Mouse (Mus musculus): ENCODE results near the gene Thrap3. TPM values are rescaled to one million over a fixed set of nuclear protein-coding genes. Genes with fewer than 3 reads are reported as not detected.
A peak's percentile ranks its signal among the peaks of the same experiment; 100 is the strongest.

The Thrap3 gene
- total RNA-seq, 4 experiments from 2014 or later: 203 to 250 (median 221) TPM

DNA sequence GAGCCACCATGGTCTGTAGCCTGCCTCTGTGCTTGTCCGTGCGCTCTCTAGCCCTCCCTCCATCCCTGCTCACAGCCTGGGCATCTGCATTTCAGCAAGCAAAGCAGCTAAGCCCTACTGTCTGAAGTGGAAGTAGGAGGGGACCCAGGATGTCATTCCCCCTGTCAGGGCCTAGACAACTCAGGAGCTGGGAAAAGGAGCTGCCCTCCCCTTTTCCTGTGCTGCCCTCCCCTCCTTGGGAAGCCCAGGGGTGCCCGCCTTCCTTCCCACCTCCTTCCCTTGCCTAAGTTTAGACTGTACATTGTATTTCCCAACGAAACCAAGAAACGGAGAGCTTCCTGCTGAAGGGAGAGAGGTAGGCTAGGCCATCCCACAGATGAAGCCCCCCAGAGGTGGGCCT, 61.5 kb downstream of the Thrap3 start:
- no peak for DNase-seq

DNA sequence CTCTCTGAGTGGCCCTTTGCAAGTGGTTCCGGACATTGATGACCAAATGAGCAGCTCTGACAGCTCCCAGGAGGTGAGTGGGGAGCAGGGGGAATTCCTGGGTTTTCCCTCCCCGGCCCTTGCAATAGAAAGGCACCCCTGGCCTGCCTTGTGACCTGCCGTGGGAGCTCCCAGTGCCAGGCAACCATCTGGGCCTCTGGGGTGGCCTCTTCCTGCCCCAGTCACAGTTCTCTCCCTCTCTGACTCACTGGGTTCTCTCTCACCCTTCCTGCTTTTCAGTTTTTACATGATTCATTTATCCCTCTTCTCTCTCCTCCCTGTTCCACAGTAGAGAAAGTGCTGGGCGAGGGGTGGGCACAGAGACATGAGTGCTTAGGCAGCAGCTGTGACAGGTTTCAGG, 64.8 kb downstream of the Thrap3 start:
- no peak for DNase-seq

DNA sequence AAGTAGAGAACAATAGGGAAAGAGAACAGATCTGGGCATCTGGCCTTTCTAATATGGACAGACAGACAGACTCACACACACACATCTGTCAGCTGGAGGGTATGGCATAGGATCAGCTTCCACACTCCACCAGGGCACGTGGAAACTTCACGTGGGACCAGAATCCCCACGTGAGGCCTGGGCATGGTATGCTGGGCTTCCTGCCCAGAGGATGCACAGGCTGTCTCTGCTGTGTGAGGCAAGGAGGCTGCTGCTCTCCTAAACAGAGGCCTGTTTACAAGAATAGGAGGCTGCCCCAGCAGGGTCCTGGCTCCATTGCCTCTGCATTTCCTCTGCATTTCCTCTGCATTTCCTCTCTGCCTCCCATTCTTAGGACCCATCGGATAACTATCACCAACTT, 67.9 kb downstream of the Thrap3 start:
- no peak for DNase-seq

DNA sequence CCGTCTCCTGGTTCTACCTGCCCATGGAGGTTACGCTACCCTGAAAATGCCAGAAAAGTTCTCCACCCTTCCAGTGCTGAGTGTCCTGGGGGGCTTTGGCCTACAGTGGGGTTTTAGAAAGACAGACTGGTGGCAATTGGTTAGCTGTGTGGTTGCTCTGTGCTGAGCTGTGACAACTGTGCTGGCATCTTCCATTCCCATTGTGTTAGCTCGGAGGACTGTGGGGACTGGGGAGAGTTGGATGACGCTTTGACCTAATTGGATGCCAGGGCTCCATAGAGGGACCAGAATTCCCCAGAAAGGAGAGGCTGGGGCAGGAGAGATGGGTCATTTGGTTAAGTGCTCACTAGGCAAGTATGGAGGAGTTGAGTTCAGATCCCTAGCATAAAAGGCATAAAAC, 68.3 kb downstream of the Thrap3 start:
- no peak for DNase-seq

DNA sequence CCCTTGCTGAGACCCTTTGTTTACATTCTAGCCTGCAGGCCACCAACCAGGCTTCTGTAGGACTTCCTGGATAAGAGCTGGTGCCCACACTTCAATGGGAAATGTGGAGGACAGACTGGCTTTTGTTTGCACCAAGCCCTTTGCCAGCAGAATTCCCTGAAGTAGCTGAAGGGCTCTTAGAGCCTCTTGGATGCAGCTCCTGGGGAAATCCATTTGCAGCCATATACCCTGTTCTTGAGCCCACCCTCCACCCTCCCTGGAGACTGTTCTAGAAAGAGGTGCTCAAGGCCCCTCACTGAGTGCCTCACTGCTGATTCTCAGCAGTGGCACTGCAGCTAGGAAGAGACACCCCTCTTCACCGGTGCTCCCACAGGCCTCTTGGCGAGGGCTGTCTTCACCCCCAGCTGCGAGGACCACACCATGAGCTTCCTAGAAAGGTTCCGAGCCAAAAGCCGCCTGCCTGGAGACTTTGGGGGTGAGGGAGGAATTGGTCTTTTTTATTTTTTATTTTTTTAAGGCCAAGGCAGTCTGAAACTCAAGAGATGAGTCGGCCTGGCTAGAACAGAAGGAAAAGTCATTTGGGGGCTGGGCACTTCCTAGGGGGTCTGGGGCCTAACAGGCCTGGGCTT, 69.8 kb downstream of the Thrap3 start:
- no peak for DNase-seq

DNA sequence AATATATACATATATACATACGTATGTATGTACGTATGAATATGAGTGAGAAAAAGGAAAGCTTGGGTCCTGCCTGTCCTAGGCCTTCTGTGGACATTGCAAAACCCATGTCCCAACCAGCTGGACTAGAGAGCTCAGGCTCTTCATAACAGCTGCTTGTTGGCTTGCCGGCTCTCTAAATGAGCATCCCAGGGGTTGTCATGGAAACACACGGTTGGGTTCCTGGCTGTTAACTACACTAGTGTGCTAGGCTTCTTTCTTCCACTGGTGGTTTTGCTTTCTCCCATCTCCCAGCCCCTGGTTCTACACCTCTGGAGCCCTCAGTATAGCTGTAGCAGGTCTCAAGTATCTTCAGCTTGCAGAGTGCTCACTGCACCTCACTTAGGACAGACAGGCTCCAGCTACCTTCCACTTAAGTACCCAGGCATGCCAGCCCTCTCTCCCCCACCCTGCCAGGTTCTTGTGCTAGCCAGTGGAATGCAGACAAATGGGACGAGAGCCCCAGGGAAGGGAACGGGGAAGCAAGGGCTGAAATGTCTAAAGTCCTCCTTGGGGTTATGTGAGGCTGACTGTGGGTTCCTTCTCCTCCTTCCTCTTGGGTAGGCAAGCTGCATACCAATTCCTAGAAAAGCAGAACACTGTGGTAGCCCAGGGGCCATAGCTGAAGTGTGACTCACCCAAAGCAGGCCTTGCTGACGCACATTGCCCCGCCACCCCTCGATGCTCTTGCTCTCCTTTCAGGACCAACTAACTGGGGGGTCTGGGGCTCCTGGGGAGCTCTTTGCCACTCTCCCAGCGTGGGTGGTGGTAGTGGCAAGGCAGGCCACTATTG, 71.1 kb downstream of the Thrap3 start:
- DNase-seq: peak; percentile 75

DNA sequence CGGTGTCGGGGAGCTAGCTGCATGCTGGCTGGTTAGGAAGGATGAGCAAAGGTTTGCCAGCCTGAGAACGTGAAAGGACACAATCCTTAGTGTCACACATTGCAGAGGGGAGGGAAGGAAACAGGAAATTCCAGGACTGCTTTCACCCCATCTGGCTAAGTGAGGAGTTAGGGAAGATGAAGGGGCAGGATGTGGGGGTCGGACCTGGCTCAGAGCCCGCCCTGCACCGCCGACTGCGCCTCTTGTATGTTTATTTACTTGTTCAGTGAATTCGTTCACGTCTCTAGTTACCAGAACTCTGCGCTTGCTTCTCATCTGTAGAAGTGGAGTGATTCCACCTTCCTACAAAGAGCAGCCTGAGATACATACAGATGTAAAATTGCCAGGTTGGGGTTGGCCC, 72.1 kb downstream of the Thrap3 start:
- DNase-seq: no peak

DNA sequence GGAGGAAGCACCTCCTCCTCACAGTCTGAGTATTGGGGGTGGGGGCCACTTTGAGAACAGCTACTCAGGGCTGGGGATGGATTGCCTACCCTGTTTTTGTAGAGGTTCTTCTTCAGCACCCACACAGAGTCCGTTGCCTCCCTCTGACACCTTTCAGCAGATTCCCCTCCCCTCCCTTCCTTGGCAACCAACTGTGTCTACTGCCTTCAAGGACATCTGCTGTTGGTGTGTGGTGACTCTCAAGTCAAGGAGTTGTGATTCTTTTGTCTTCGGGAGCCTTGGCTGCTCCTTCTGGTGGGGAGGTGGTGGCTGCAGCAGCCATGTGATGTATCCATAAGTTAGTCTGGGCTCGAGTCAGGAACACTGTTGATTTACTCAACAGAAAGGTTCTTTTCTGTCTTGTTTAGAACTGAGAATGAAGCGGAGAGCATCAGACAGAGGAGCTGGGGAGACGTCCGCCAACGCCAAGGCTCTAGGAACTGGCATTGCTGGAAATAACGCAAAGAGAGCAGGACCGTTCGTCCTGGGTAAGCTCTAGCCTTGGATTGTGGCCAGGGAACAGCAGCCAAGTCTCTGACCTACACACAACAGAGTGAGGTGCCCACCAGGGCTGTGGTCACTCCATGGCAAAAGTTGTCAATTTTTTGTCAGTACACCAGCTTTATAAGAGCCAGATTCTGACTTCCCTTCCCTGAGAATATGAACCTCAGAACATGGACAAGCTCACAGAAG, 79.1 kb downstream of the Thrap3 start:
- no peak for DNase-seq

DNA sequence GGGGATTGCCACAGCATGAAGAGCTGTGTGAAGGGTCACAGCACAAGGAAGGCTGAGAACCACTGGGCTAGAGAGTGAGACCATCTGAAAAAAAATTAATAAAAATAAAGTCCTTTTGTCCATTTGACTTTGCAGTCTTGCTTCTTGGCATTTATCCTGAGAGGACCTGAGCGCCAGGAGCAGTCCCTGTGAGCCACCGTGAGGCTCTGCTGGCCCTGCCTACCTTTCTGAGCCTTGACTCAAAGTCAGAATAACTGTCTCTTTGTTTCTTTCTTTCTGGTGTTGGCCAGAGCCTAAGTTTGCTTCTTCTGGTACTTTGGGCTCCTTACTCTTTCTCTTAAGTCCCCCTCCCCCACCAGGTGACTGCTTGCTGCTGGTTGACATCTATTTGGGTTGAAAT, 82.1 kb downstream of the Thrap3 start:
- DNase-seq: no peak

DNA sequence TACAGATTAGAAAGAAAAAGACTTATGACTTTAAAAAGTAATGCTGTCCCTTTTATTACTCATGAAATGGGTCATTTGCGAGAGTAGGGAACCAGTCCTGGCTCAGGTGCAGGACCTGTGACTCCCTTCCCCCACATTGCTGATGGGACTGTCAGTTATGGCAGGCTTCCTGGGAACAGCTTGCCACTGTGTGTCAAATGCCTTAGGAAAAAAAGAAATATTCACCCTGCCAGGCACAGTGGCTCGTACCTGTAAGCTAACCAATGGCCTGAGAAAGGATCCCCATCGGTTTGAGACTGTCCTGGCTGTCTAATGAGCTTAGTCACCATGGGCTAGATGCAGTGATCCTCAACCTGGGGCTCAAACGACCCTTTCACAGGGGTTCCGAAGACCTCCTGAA, 82.5 kb downstream of the Thrap3 start:
- DNase-seq: no peak

DNA sequence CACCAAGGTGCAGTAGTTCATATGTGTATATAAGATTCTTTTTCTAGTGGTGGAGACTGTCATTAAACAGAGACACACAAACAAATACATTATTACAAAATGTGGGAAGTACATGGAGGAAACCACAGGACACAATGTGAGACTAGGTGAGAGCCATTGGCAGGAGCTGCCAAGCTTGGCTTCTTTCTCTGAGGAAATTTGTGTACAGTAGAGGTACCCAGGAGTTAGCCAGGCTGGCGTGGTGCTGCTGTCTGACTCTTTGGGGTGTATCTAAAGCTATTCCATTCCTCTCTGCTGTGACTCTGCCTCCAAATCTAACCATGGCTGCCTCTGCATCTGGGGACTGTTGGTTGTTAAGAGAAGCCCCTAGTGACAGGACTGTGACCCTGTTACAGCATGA, 83.5 kb downstream of the Thrap3 start:
- DNase-seq: no peak

DNA sequence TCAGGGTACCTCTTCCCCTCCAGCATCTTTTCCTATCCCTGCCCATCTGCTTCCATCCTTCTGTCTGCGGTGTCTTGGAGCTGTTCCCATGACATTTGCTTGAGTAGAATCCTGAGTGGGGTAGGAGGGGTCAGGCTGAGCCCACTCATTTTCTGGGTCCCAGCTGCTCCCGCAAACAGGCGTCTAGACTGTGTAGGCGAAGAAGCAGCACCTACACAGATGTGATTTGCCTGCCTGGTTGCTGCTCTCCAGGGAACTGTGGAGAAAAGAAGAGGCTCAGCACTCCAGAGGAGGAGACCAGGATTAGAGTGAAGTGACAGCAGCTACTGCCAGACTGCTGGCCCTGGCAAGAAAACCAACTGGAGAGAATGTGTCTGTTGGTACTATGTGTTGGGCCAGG, 83.9 kb downstream of the Thrap3 start:
- DNase-seq: no peak

DNA sequence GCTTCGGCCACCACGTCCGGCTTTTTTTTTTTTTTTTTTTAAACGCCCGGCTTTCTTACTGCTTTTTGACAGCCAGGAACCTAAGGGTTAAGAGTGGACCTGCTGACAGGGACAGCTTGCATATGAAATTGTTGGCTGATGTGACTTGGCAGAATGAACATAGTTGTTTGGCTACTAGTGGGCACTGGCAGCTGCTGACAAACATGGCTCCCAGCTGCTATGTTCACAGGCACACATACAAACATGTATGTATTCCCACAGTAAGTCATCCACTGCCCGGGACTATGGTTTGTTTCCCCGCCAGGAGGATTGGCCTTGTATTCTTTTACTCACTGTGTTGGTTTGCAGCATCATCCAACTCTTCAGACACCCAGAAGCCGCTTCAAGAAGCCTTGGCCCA, 85.4 kb downstream of the Thrap3 start:
- DNase-seq: no peak

DNA sequence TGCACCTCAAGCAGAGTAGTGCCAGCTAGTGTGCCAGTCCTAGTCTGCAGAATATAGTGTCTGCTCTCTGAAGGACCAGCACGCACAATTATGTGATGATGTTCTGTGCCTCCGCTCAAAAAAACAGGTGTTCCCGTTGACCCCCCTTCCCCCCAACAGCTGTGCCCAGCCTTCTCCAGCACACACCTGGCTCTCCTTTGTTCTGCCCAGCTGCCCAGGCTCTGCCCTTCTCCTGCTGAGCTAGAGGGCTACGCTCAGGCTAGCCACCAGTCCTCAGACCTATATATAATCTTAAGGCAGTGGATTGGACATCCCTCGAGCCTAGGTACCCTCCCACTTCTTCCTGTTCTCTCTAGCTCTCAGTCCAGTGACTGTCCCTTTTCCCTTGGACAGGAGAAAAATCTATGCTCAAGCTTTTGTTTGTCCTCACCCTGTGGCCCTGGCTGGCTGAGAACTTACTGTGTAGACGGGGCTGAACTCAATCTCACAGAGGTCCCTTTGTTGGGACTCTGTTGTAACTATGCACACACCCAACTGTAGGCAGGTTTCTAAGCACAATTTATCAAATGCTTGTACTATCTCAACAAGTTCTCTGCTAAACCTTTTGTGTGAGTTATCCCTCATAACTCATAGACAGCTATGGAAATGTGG, 86.6 kb downstream of the Thrap3 start:
- DNase-seq: no peak

DNA sequence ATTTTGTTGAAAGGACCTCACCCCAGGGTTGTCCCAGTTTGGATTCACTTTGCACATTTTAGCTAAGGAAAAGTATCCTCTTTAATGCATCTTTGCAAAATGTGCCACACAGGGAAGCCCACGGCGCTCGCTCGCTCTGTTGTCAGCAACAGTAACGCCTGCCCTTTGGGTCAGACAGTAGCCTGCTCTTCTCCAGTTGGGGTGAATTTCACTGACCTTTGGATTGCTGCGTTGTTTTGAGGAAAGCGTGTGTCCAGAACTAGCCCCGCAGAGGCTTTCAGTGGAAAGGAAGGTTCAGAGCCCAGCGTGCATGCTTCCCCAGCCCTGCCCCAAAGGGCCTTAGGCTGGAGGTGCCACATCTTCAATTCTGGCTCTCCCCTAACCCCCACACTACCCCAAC, 87.1 kb downstream of the Thrap3 start:
- DNase-seq: no peak

Other genes starting within 250 kb of the Thrap3 start
- gene Csf3r, start 178.2 kb downstream of the Thrap3 start, total RNA-seq (2022): 1 to 10 TPM; 1.3 to 3.6 (median 2.8) TPM
- 10 to 100 TPM; 64.2 to 74.4 (median 69.4) TPM for gene Mrps15, start 155.8 kb downstream of the Thrap3 start, total RNA-seq (2022)
- gene Oscp1, start 144.2 kb downstream of the Thrap3 start, total RNA-seq (2022): 10 to 100 TPM in 2 of 4 experiments, 1 to 10 TPM in 2; 7.5 to 20.9 (median 14.9) TPM
- 10 to 100 TPM; 22.3 to 33.2 (median 30.7) TPM for gene Lsm10, start 106.1 kb downstream of the Thrap3 start, total RNA-seq (2022)
- gene Stk40, start 98.8 kb downstream of the Thrap3 start, total RNA-seq (2022): 10 to 100 TPM; 33.9 to 38.7 (median 37.6) TPM
- 10 to 100 TPM; 21.1 to 32.2 (median 27.0) TPM for gene Eva1b, start 55.0 kb downstream of the Thrap3 start, total RNA-seq (2022)
- 1 to 10 TPM; 2.7 to 5.0 (median 4.3) TPM for gene Sh3d21, start 39.3 kb downstream of the Thrap3 start, total RNA-seq (2022)
- 10 to 100 TPM; 55.4 to 81.7 (median 66.8) TPM for gene Map7d1, start 53.6 kb upstream of the Thrap3 start, total RNA-seq (2022)
- 100 to 1,000 TPM in 1 of 4 experiments, 10 to 100 TPM in 3; 94.1 to 101 (median 96.2) TPM for gene Trappc3, start 59.6 kb upstream of the Thrap3 start, total RNA-seq (2022)
- 1 to 10 TPM; 3.5 to 4.6 (median 4.0) TPM for gene Col8a2, start 84.0 kb upstream of the Thrap3 start, total RNA-seq (2022)
- 10 to 100 TPM; 35.8 to 37.8 (median 37.2) TPM for gene Adprhl2, start 118.9 kb upstream of the Thrap3 start, total RNA-seq (2022)
- 1 to 10 TPM; 1.5 to 6.3 (median 5.2) TPM for gene Tekt2, start 122.9 kb upstream of the Thrap3 start, total RNA-seq (2022)
- 10 to 100 TPM; 17.7 to 32.3 (median 24.6) TPM for gene Ago3, start 226.8 kb upstream of the Thrap3 start, total RNA-seq (2022)

Data from adrenal gland, adult 8-10 months (tissue).